Mouse (Mus musculus) MN1 (cell line): Measurements from ENCODE around the gene Rai2.

ENCODE experiments used
- DNase-seq: peaks from one replicate; pipeline ENCODE4 v3.0.0-alpha.2; 2016; ENCODE audit warnings: low spot score

Rai2 gene

DNA sequence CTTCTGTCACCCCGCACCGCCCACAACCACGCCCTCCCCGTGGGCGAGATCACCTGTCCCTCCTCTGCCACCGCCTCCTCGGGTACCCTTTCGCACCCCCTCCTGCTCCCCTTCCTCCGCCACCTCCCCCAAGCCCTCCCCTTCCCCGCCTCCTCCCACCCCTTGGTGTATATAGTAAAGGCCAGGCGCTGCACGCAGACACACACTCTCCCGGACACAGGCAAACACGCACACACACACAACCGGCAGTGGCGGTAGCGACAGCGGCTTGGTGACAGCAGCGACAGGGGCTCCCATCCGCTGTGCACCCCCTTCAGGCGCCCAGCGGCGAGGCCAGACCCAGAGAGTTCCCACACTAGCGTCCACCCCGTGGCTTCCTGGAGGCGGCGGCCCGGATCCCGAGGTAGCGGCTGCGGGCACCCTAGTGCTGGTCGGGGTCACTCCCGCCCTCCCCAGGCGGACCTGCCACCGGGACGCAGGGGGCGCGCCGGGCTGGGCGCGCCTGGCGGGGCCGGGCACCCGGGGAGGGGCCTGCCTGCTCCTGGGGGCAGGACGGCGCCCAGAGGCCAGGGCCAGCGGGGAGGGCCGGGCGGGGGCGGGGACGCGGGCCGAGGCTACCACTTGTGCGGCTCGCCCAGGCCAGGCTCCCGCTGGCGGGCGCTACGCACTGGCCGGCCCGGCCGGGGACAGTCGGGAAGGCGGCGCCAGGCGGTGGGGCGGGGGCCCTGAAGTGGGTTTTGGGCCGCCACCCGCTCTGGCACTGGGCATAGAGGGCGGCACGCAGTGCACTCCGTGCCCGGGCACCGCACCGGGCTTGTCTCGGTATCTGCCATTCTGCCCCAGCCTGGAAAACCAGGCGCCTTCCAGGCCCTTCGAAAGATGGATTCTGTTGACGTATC is at the start of gene Rai2:
Rai2 (plus strand) TSS at position 205 of the 899 bp plus-strand sequence.
- DNase-seq, result peak; percentile 49

DNA sequence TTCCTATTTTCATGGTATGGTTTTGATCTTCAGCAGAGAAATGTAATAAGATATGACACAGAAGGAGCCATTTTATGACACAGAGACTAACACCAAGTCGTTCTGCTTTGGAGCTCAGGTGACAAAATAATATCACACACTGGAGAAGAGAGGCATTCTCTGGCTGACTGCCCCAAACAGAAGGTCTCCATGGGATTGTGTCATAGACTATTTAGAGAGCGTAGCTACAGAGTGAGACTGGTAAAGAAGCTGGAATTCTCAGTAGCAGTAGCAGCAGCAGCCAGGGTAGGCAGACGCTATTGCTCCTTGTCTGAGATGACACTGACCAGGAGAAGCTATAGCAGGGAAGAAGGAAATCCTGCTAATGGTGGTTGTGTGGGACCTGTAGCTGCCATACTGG is 27.5 kb upstream of the Rai2 start:
- no peak for DNase-seq

DNA sequence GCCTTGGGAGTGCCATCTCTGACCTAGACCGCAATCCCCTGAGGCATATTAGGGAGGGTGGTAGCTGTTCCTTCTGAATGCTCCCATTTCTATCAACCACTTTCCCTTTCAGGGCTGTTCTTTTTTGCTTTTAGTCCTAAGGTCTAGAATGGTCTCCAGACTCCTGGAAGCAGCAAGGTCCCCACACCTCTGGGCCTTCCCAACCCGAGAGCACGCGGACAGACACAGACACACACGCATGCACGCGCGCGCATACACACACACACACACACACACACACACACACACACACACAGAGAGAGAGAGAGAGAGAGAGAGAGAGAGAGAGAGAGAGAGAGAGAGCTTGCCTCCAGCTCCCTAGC is 385 bp upstream of the Rai2 start:
- peak; percentile 5 for DNase-seq

DNA sequence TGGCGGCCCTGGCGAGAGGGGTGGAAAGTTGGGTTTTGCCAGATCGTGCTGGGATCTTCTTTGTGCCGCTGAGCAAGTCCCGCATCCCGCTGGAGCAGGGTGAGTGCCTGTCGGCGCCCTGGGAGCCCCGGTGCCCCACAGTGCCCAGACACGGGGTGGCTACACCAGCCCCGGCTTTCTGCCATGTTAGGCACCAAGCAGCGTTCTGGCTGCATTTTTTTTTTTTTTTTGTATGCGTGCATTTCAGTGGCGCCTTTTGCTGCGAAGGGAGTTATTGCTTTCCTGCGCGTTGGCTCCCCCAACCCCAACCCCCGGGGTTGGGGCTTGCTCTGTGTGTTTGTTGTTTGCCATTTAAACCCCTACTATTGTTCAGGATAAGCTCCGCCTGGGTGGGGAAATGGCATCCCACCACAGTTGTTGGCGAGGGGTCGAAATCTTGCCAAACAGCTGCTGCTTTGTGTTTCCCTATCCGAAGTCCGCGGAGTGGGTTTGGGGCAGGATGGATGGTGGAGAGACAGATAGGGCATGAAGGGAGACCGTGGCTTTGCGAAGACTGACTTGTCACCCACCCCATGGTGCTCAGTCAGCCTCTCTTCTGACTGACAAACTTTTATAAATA is 1.0 kb downstream of the Rai2 start:
- DNase-seq, result no peak

DNA sequence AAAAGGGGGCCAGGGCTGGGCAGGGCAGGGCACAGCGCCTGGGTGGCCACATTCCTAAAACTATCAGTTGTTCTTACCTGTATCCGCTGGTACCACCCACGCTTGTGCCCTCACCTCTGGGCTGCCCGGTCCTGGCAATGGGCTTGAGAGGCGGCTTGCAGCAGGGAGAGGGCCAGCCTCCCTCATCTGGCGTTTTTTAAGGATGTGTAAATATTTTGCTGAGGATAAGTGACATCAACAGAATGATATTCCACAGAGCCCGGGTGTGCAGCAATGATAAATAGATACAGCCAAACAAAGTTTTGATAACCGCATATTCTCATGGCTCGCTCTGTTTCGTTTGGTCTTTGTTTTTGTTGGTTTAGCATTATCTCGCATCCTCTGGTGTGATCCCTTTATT is 1.7 kb downstream of the Rai2 start:
- DNase-seq, result no peak

DNA sequence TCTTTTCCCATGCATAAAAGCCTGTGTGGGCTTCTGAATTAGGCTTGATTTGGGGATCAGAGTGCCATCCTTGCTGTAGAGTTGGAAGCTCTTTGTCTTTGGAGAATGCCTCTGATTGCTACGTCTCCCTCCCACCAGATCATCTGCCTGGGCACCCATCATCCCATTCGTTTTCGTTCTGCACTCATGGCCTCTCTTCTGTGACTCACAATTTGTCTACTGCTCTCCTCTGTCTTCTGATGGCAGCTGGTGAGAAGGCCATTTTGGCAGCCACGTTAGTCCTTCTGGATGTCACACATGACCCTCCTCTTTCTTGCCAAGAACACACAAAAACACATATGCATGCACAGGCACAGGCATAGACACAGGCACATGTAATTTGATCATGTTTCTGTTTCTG is 4.2 kb downstream of the Rai2 start:
- DNase-seq, result peak; percentile 5

DNA sequence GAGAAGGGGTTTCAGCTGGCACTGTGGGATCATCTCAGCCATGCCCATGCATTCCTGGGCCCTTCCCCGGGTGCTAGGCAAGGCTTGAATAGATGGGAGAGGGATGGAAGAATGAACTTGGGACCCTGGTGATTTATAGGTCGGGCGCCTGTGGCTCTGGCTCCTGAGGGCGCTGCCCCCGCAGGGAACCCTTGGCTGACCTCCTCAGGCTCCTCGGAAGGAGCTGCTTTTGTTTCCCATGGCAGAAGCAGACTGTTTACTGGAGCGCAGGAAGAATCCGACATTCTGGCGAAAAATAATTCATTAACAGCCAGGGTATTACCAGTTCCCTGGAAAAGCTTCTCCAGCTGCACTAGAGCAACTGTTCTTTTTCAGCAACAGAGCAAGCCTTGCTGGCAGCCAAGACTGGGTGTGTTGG is 6.5 kb downstream of the Rai2 start:
- no peak for DNase-seq

DNA sequence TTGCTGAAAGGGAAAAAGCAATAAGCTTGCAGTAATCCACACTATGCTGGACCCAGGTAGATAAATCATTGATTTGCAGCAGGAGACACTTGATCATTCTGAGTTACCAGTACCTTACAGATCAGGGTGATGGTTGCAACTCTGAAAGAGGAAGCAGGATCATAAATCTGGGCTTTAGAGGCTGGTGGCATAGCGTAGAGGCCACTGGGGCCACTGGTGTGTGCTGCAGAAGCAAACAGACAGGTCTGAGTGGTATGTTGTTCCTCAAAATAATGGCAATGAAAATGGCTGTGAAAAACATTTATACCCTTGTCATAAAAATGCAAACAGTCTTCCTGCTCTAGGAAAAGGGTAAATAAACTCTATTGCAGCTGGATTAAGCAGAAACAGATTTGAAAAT is 9.4 kb downstream of the Rai2 start:
- no peak for DNase-seq

DNA sequence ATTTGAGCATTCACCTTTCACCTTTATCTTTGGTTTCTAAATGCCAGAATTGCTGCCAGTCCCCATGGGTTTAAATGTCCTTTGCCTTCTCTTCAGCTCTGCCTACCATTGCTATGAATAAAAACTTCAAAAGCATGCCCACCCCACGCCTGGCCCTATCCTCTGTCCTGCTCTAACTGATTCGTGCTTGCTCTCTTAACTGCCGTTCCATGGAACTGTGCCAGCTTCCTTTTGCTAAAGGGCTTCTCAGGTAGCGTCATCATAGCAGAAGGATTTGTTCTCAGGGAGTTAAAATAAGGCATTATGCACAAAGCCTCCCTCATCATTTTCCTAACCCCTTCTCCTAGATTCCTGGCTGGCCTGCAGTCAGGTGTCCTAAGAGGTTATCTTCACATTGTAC is 11.6 kb downstream of the Rai2 start:
- no peak for DNase-seq

DNA sequence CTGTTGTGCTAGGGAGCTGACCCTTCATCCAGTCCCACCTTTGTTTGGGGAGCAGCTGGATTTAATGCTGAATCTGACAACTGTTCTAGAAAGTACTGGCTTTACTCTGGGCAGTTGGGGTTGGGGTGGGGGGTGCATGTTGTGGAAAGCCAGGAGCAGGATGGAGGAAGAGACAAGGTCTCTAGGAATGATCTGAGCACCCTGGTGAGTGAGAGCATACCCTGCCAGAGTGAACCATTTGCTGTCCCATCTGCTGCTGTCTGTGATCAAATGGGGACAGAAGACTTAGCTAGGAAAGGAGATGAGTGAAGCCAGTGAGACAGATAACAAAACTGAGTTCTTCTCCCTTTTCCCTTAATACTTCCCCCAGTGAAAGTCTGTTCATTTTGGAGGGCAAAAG is 13.2 kb downstream of the Rai2 start:
- DNase-seq, result no peak

DNA sequence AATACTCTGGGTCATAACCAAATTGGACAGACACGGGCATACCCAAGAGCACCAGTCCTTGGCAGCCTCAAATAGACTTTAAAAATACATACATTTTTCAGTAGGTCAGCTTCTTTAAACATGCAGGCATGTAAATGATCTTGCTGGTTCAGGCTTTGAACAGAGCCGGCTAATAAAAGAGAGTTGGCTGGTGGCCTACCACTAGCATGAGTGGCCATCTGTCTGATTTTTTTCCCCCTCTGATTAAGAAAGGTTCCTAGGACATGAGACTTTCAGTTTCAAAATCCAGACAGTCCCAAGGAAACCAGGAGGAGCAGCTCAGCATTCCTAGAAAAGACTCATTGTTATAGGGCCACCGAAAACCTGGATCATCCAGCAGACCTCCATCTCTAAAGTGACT is 15.0 kb downstream of the Rai2 start:
- no peak for DNase-seq

DNA sequence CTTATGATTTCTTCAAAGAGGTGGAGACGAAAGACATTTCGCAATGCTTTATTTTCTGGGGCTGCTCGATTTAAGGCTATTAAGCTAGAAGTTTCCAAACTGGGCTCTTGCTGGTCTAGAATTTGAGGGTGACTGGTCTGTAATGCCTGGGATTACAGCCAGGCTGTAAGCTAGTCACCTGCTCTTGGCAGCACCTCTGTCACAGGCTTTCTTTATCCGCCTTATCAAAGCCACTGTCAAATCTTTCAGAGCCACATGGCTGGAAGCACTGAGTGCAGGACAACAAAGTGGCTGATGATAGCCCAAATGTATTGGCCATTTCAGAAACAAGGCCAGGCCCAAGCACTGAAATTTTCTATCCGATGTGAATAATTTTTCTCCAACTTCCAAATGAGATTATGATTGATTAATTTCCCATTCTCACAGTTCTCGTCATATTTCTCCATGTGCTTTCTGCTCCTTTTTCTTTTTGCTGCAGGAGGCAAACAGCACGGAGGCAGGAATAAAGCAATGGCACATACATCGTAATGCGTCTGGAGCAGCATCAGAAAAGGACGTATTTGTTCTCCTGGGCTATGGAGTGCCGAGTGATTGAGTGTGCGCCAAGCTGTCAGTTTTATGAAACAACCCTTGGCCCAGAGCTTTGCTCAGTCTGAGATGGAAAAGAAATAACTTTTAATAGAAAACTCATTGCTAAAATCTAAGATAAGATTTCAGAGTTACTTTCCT is 16.9 kb downstream of the Rai2 start:
- no peak for DNase-seq

DNA sequence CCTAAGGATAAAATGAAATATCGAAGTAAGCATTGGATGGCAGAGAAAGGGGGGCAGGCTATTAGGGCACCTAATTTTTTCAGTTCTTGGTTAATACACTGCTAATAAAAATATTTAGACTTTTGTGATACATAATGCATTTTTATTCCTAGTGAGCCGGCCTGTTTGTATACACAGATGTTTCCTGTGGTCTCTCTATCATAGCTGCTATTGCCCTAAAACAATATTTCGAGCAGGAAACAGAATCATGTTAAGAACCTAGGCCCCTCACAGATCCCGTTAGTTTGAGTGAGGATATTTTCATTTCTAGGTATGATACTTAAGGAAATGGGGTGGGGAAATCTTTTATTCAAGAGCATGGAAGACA is 17.4 kb downstream of the Rai2 start:
- DNase-seq, result no peak

DNA sequence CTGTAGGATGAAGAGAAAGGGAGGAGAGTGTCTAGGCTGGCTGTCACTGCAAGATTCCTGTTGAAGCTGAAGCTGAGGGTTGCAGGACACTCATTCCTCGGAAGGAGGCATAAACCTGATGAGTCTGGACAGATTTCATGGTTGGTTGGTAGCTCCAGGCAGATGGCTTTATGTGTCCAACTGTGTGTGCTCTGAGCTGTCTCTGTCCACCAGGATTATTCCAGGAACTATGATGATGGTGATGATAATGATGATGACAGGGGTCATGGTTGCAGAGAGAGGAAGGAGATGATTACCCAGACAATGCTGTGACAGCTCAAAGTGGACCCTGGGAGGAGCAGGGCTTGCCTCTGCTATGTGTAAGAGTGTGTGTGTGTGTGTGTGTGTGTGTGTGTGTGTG is 22.5 kb downstream of the Rai2 start:
- DNase-seq, result no peak

DNA sequence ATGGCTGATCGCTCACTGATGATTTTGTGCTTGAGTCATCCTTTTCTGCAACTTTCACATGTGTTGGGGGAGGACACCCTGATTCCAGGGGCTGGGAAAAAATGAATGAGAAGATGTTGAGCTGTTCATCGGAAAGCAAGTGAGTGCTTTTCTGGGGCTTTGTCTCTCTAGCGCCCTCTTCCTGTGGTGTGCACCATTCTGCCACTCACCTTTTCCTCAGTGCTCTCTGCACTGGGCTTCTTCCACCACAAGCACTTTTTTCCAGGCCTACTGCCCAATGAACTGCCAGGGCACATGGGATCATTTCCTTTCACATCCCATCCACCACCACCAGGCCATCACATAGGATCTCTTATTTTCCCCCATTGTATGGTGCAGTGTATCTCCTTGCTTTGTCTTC is 26.2 kb downstream of the Rai2 start:
- no peak for DNase-seq

DNA sequence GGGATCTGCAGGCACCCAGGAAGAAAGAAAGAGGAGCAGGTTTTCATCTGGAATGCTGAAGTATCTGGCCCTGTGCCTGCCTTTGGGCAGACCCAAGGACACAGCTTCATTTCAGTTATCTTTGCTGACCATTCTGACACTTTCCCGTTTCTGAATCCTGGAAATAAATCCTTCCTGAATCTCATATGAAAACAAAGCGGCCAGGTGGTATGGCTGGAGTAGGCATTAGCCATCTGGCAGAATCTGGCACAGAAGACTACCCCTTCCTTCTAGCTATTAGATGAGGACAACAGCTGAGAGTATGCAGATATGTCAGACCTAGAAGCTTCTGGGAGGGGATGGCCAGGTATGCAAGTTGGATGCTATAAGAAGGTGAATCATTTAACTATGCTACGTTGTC is 28.4 kb downstream of the Rai2 start:
- no peak for DNase-seq

DNA sequence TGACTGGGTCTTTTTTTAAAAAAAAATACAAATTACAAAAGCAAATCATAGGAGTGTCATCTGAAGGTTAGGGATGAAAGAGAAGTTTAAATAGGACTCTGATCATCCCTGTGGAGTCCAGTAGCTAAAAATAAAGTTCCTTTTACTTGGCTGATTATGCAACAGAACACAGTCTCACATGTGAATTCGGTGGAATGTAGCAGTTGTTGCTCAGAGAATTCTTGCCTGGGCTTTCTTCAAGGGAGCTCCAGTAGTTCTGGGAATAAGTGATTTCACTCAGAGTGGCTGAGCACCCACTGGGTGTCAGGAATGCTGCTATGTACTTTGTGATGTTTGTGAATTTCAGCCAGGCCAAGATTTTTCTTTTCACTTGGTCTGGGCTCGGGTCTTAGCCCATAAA is 30.5 kb downstream of the Rai2 start:
- no peak for DNase-seq

DNA sequence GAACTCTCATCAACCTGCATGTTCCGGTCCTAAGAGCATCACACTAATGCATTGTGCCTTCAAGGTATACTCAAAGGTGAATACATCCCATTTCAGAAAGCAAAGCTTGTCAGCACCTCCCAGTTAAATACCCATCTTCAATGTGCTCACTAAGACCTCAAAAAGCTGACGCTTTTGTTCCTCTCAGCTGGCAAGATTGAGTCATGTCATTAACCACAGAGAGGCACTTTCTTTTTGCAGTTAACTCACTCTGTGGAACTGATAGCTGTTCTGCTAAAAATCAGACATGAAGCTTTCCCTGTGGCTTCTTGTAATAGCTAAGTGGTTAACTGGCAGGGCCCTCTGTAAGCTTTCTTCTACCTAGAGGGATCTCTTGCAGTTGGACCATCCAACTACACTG is 36.6 kb downstream of the Rai2 start:
- DNase-seq, result no peak

DNA sequence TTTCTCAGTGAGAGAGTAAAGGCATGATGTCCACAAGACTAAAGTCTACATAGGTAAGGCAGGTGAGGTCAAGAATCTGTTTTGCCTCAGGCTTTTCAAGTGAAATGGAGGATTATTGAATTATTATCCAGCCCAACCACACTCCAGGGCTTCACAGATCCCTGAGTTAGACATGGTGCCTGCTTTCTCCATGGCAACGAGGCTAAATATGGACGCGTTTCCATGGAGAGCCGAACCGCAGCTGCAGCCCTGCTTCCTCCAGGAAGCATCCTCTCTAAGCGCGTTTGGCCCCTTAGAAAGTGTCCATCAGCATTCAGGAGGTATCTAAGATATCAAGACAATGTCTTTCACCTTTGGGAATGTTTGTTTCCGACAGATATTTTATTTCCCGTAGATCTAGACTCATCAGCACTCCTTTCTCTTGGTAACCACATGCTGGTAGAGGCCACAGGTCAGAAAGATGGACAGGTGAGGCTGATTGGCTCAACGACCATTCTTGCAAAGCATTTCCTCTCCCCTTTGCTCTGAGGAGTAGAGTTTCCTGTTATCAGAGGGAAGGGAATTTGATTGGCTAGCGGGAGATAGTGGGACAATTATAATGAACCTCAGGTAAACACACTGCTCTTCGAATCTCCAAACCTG is 59.6 kb downstream of the Rai2 start:
- DNase-seq, result peak; percentile 27

DNA sequence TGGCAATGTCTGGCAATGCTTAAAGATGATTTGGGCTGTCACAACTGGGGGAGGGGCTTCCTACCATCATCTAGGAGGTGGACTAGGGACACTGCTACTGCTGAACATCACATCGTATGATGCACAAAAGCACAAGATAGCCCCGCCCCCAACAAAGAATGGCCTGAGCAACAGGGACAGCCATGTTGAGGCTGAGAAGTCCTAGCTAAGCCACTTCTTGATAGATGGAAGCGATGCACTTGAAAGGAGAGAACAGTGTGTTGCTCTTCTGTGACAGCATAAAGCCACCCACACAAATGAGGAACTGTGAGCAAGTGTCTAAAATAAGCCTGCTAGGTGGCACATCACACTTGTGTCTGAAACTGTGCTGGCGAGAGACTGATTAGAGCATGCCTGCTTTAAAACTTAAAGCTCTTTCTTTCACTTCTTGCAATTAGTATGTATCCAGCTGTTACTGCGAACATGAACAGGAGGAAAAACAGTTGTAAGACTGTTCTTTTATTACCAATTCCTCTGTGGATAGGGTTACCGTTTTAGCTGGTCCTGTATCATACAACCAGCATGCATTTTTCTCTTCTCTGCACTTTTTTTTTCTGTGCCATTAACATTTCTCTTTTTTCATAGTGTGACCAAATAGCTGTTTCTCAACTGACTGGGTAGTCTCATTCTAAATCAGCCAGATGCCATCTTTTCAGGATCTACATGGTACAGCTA is 63.6 kb downstream of the Rai2 start:
- peak; percentile 21 for DNase-seq

DNA sequence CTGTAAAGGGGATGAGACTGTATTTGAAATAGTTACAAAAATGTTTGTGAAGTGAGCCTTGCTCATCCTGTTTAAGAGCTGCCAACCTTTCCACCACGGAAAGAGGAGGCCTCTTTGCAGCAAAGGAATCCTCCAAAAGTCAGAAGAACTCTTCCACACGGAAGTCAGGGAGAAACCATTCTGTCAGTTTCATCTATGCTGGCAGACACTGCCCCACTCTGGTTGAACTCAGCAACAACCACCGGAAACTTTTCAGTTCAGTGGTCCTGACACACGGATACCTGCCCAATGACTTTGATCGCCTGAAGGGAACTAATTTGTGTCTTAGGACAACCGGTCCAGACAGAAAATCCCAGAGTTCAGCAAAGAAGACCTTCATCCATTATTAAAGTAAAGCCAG is 73.3 kb downstream of the Rai2 start:
- DNase-seq, result no peak

DNA sequence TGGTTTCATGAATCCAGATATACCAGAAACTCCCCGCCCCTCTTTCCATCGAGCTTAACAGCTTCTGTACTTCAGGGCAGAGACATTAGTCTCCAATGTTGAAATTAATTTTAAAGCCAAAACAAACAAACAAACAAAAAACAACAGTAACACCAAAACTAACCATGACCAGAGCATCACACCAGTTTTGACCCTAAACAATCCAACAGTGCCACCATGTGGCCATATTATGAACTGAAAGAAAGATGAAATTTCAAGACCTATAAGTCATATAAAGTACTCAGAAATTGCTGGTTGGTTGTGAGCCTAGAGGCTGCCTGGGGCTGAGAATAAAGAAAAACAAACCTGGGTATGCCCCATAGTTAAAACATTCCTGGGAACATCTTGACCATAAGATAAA is 109.3 kb downstream of the Rai2 start:
- peak; percentile 49 for DNase-seq
